16 mouse cellular contexts compared by ENCODE assay signal in genomic region chr5:111024621-111025020, GRCm38 (mm10).
A peak's percentile ranks its signal among the peaks of the same experiment; 100 is the strongest.
DNase-seq lines count a peak whose midpoint lies in the region; ATAC-seq lines count a peak whose summit lies in the region.
"Had no signal": no experiment of that assay in that cellular context is flagged by ENCODE, and none has a peak within 500 bp of the region (broad histone marks: within the 10 kb centered on the region; RNA-seq: fewer than 3 reads in every experiment).

No protein-coding gene starts in this region.

- 0 out of 2 replicates have a peak, but pooled peaks have one; percentile 28 for ATAC-seq in kidney, embryonic 15.5 days (replicated peaks; ENCODE audit: low FRiP score)
- ATAC-seq in hindbrain, embryonic 13.5 days (ENCODE audit: low FRiP score): peak; percentile 33; the same call in 1 of the 2 replicates
- ATAC-seq in midbrain, embryonic 11.5 days (ENCODE audit: low FRiP score): 0 out of 2 replicates have a peak, but pooled peaks have one; percentile 47
- ATAC-seq in neural tube, embryonic 15.5 days (ENCODE audit: low FRiP score): peak; percentile 31; the same call in 1 of the 2 replicates
- ATAC-seq in cerebellum, adult (ENCODE audit: insufficient number of reproducible peaks, low FRiP score, low TSS enrichment): no peak

- DNase-seq in kidney, adult 11 months: no peak
- no peak for DNase-seq in midbrain, embryonic 11.5 days (ENCODE audit: low spot score, missing footprints)
- DNase-seq in spleen, adult 12 weeks (ENCODE audit: low spot score): no peak
- DNase-seq in c-Kit-positive CD71-positive TER-119-positive erythroid progenitor cells, embryonic 14.5 days (ENCODE audit: low spot score): no peak
- DNase-seq: adrenal gland, adult 2 months; cerebellum, postnatal 14 days; kidney, postnatal 4 days; liver; lung, embryonic 14.5 days; thymus, adult 18-20 months had no signal

- no peaks in the 10 kb centered on the region for H3K9me3 ChIP-seq in kidney, embryonic 15.5 days (replicated peaks)
- H3K9me3 ChIP-seq in hindbrain, embryonic 13.5 days: no peaks in the 10 kb centered on the region
- no peaks in the 10 kb centered on the region for H3K9me3 ChIP-seq in midbrain, embryonic 11.5 days (ENCODE audit: control insufficient read depth, low read length)
- no peaks in the 10 kb centered on the region for H3K9me3 ChIP-seq in neural tube, embryonic 15.5 days (replicated peaks)
- H3K9me3 ChIP-seq: embryonic facial prominence, embryonic 13.5 days; heart, embryonic 15.5 days had no signal

- no peaks in the 10 kb centered on the region for H3K36me3 ChIP-seq in kidney, embryonic 15.5 days
- H3K36me3 ChIP-seq in hindbrain, embryonic 13.5 days: no peaks in the 10 kb centered on the region
- H3K36me3 ChIP-seq in midbrain, embryonic 11.5 days (ENCODE audit: control insufficient read depth, insufficient read depth, low read length): no peaks in the 10 kb centered on the region
- H3K36me3 ChIP-seq in neural tube, embryonic 15.5 days: no peaks in the 10 kb centered on the region
- H3K36me3 ChIP-seq: embryonic facial prominence, embryonic 13.5 days; heart, embryonic 15.5 days had no signal

- H3K4me2 ChIP-seq in kidney, embryonic 15.5 days: no peak overlapping the region
- H3K4me2 ChIP-seq in hindbrain, embryonic 13.5 days: no peak overlapping the region
- no peak overlapping the region for H3K4me2 ChIP-seq in midbrain, embryonic 11.5 days
- H3K4me2 ChIP-seq in neural tube, embryonic 15.5 days: peak overlapping the region; percentile 28
- H3K4me2 ChIP-seq: embryonic facial prominence, embryonic 13.5 days; heart, embryonic 15.5 days; lung, embryonic 14.5 days had no signal

- no peaks in the 10 kb centered on the region for H3K27me3 ChIP-seq in kidney, embryonic 15.5 days
- H3K27me3 ChIP-seq in hindbrain, embryonic 13.5 days: no peaks in the 10 kb centered on the region
- no peaks in the 10 kb centered on the region for H3K27me3 ChIP-seq in midbrain, embryonic 11.5 days (ENCODE audit: control insufficient read depth, insufficient read depth, low read length)
- no peaks in the 10 kb centered on the region for H3K27me3 ChIP-seq in neural tube, embryonic 15.5 days (replicated peaks)
- H3K27me3 ChIP-seq: embryonic facial prominence, embryonic 13.5 days; heart, embryonic 15.5 days had no signal

- H3K4me3 ChIP-seq in kidney, embryonic 15.5 days (replicated peaks): no peak overlapping the region
- H3K4me3 ChIP-seq in hindbrain, embryonic 13.5 days: no peak overlapping the region
- H3K4me3 ChIP-seq in midbrain, embryonic 11.5 days (ENCODE audit: low read depth, low read length): no peak overlapping the region
- H3K4me3 ChIP-seq in neural tube, embryonic 15.5 days (replicated peaks): no peak overlapping the region
- H3K4me3 ChIP-seq: embryonic facial prominence, embryonic 13.5 days; heart, embryonic 15.5 days had no signal

- peak overlapping the region; percentile 37 for H3K27ac ChIP-seq in kidney, embryonic 15.5 days
- H3K27ac ChIP-seq in hindbrain, embryonic 13.5 days: peak overlapping the region; percentile 84
- peak overlapping the region; percentile 22 for H3K27ac ChIP-seq in midbrain, embryonic 11.5 days (ENCODE audit: low read depth, low read length)
- H3K27ac ChIP-seq in neural tube, embryonic 15.5 days (replicated peaks): peak overlapping the region; percentile 81
- H3K27ac ChIP-seq: embryonic facial prominence, embryonic 13.5 days; heart, embryonic 15.5 days had no signal

- H3K9ac ChIP-seq in kidney, embryonic 15.5 days: no peak overlapping the region
- H3K9ac ChIP-seq in hindbrain, embryonic 13.5 days: peak overlapping the region; percentile 13; the same call in 1 of the 2 replicates
- H3K9ac ChIP-seq in midbrain, embryonic 11.5 days (ENCODE audit: low read length): no peak overlapping the region
- no peak overlapping the region for H3K9ac ChIP-seq in neural tube, embryonic 15.5 days (replicated peaks)
- H3K9ac ChIP-seq: heart, embryonic 15.5 days had no signal

- H3K4me1 ChIP-seq in kidney, embryonic 15.5 days: peaks cover 62% of the 10 kb centered on the region
- peaks cover 77% of the 10 kb centered on the region for H3K4me1 ChIP-seq in hindbrain, embryonic 13.5 days (replicated peaks)
- peaks cover 48% of the 10 kb centered on the region for H3K4me1 ChIP-seq in midbrain, embryonic 11.5 days (ENCODE audit: control insufficient read depth, insufficient read depth, low read length)
- H3K4me1 ChIP-seq in neural tube, embryonic 15.5 days: peaks cover 83% of the 10 kb centered on the region

- 79% methylated on average over 13 of the region's 13 CpGs for WGBS in kidney, embryonic 15.5 days
- 75% methylated on average over 13 of the region's 13 CpGs for WGBS in hindbrain, embryonic 13.5 days
- WGBS in midbrain, embryonic 11.5 days: 83% methylated on average over 13 of the region's 13 CpGs
- WGBS in neural tube, embryonic 15.5 days: 72% methylated on average over 13 of the region's 13 CpGs

Comparison
In these comparisons a context has a peak if more than half of its experiments do, and no peak if none do; other contexts are left out.
1. H3K27ac ChIP-seq: peak in every context shown above with its lines; median percentile 84 in hindbrain, embryonic 13.5 days; 81 in neural tube, embryonic 15.5 days; 37 in kidney, embryonic 15.5 days; 22 in midbrain, embryonic 11.5 days.